Mouse (Mus musculus) heart, adult 2 months (tissue): ENCODE measurements around the gene Srsf9.

Experiments used
- CTCF ChIP-seq: fragments of 200-600 bp; IDR thresholded peaks from 2 replicates; pipeline ENCODE4 v1.8.1; 2022; ENCODE audit warnings: antibody characterized with exemption, mild to moderate bottlenecking, moderate library complexity
- POLR2A ChIP-seq: fragments of 200-500 bp; IDR thresholded peaks from 2 replicates; pipeline ENCODE4 v1.6.1; 2011; ENCODE audit warnings: mild to moderate bottlenecking, low read depth, low read length, control low read depth; ENCODE audit not compliant: insufficient read depth

GRCm38 (mm10) chr5:115317645-115318328 lies 9.2 kb upstream of the Srsf9 start:
- TF ChIP-seq CTCF: no peak
- TF ChIP-seq POLR2A: no peak
